Comparison of ENCODE assay signal across 8 mouse cellular contexts in genomic region chr4:141138425-141139115, GRCm38 (mm10). TPM values are rescaled to one million over a fixed set of nuclear protein-coding genes. Genes with fewer than 3 reads are reported as not detected.
DNase-seq lines count a peak whose midpoint lies in the region; ATAC-seq and TF ChIP-seq lines count a peak whose summit lies in the region.

No protein-coding gene starts in this region.

- H3K27ac ChIP-seq in neural tube, embryonic 11.5 days (ENCODE audit: low read depth, low read length), result peak overlapping the region; percentile 84
- peak overlapping the region; percentile 96 for H3K27ac ChIP-seq in embryonic facial prominence, embryonic 14.5 days (replicated peaks; ENCODE audit: low read depth, low read length)
- H3K27ac ChIP-seq in intestine, embryonic 15.5 days, result peak overlapping the region; percentile 98
- peak overlapping the region; percentile 94 for H3K27ac ChIP-seq in lung, postnatal 0 days (ENCODE audit: low read length)

- ATAC-seq in neural tube, embryonic 11.5 days (ENCODE audit: insufficient read depth, low FRiP score, low TSS enrichment), result 0 out of 2 replicates have a peak, but pooled peaks have one; percentile 14
- peak; percentile 2; the same call in 1 of the 2 replicates for ATAC-seq in embryonic facial prominence, embryonic 14.5 days (ENCODE audit: low read depth)
- peak; percentile 22 for ATAC-seq in intestine, embryonic 15.5 days
- peak; percentile 23 for ATAC-seq in lung, postnatal 0 days
- ATAC-seq in cerebellum, adult (ENCODE audit: insufficient number of reproducible peaks, low FRiP score, low TSS enrichment), result no peak

- H3K27me3 ChIP-seq in neural tube, embryonic 11.5 days (ENCODE audit: control insufficient read depth, insufficient read depth, low read length), result no peaks in the 10 kb centered on the region
- H3K27me3 ChIP-seq in embryonic facial prominence, embryonic 14.5 days (replicated peaks; ENCODE audit: control insufficient read depth, insufficient read depth, low read length), result no peaks in the 10 kb centered on the region
- no peaks in the 10 kb centered on the region for H3K27me3 ChIP-seq in intestine, embryonic 15.5 days (replicated peaks)
- H3K27me3 ChIP-seq in lung, postnatal 0 days (replicated peaks; ENCODE audit: insufficient read depth, low read length), result no peaks in the 10 kb centered on the region

- H3K4me2 ChIP-seq in neural tube, embryonic 11.5 days (ENCODE audit: low read depth), result peak overlapping the region; percentile 89
- peak overlapping the region; percentile 71 for H3K4me2 ChIP-seq in embryonic facial prominence, embryonic 14.5 days (ENCODE audit: low read depth, low read length)
- H3K4me2 ChIP-seq in intestine, embryonic 15.5 days (replicated peaks), result peak overlapping the region; percentile 81
- peak overlapping the region; percentile 69 for H3K4me2 ChIP-seq in lung, postnatal 0 days (replicated peaks; ENCODE audit: low read depth, low read length)

- H3K9ac ChIP-seq in neural tube, embryonic 11.5 days (ENCODE audit: low read length), result peak overlapping the region; percentile 75
- peak overlapping the region; percentile 80 for H3K9ac ChIP-seq in embryonic facial prominence, embryonic 14.5 days (ENCODE audit: low read depth, low read length)
- H3K9ac ChIP-seq in intestine, embryonic 15.5 days, result peak overlapping the region; percentile 93
- peak overlapping the region; percentile 77 for H3K9ac ChIP-seq in lung, postnatal 0 days (replicated peaks; ENCODE audit: low read depth)

- H3K4me1 ChIP-seq in neural tube, embryonic 11.5 days (ENCODE audit: control insufficient read depth, insufficient read depth, low read length), result peaks cover 34% of the 10 kb centered on the region
- peaks cover 35% of the 10 kb centered on the region for H3K4me1 ChIP-seq in embryonic facial prominence, embryonic 14.5 days (ENCODE audit: control insufficient read depth, insufficient read depth, low read length)
- H3K4me1 ChIP-seq in intestine, embryonic 15.5 days (replicated peaks), result peaks cover 42% of the 10 kb centered on the region
- peaks cover 28% of the 10 kb centered on the region; the same call in 1 of the 2 replicates for H3K4me1 ChIP-seq in lung, postnatal 0 days (ENCODE audit: insufficient read depth, low read depth, low read length)

- 5% methylated on average over 29 of the region's 29 CpGs for WGBS in neural tube, embryonic 11.5 days
- 1% methylated on average over 29 of the region's 29 CpGs for WGBS in embryonic facial prominence, embryonic 14.5 days
- under 1% methylated on average over 29 of the region's 29 CpGs for WGBS in intestine, embryonic 15.5 days
- 2% methylated on average over 29 of the region's 29 CpGs for WGBS in lung, postnatal 0 days

- TF ChIP-seq EP300 in lung, postnatal 0 days (IDR thresholded peaks at IDR 0.05), result no peak

- TF ChIP-seq CTCF in lung, postnatal 0 days (IDR thresholded peaks at IDR 0.05), result 0 out of 2 replicates have a peak, but pooled peaks have one; percentile 10

- no peaks in the 10 kb centered on the region for H3K9me3 ChIP-seq in neural tube, embryonic 11.5 days (ENCODE audit: control insufficient read depth, low read length)
- H3K9me3 ChIP-seq in embryonic facial prominence, embryonic 14.5 days (ENCODE audit: control insufficient read depth, low read length), result no peaks in the 10 kb centered on the region
- H3K9me3 ChIP-seq in intestine, embryonic 15.5 days, result no peaks in the 10 kb centered on the region
- no peaks in the 10 kb centered on the region for H3K9me3 ChIP-seq in lung, postnatal 0 days (ENCODE audit: low read length)

- H3K4me3 ChIP-seq in neural tube, embryonic 11.5 days (ENCODE audit: low read depth, low read length), result peak overlapping the region; percentile 92
- H3K4me3 ChIP-seq in embryonic facial prominence, embryonic 14.5 days (ENCODE audit: low read depth, low read length), result peak overlapping the region; percentile 69
- H3K4me3 ChIP-seq in intestine, embryonic 15.5 days (replicated peaks), result peak overlapping the region; percentile 92
- H3K4me3 ChIP-seq in lung, postnatal 0 days (ENCODE audit: low read depth, low read length), result peak overlapping the region; percentile 86

- H3K36me3 ChIP-seq in neural tube, embryonic 11.5 days (ENCODE audit: control insufficient read depth, insufficient read depth, low read length), result no peaks in the 10 kb centered on the region
- H3K36me3 ChIP-seq in embryonic facial prominence, embryonic 14.5 days (ENCODE audit: control insufficient read depth, insufficient read depth, low read length), result no peaks in the 10 kb centered on the region
- H3K36me3 ChIP-seq in intestine, embryonic 15.5 days, result no peaks in the 10 kb centered on the region
- H3K36me3 ChIP-seq in lung, postnatal 0 days (ENCODE audit: insufficient read depth, low read length), result no peaks in the 10 kb centered on the region

- DNase-seq in neural tube, embryonic 11.5 days (ENCODE audit: low spot score), result no peak
- DNase-seq in neural tube, embryonic 10.5 days (ENCODE audit: extremely low spot score, low spot score), result no peak
- peak; percentile 78 for DNase-seq in embryonic facial prominence, embryonic 14.5 days (ENCODE audit: low spot score)
- DNase-seq in lung, postnatal 0 days (ENCODE audit: low spot score), result peak; percentile 89
- no peak for DNase-seq in right cerebral cortex, adult 2 months (ENCODE audit: low spot score in 2 of 2)
- no peak for DNase-seq in spleen, adult 18-20 months

RNA-seq across cellular contexts. Expression of gene Szrd1, which starts 1.0 kb away (rescaled TPM):
- polyA plus RNA-seq in neural tube, embryonic 11.5 days (2014; fragmentation: Nextera tagmentation; extraction: Ambion mirVana), result 30.7 and 32.1 TPM in 2 replicates
- 38.7 and 40.2 TPM in 2 replicates for polyA plus RNA-seq in embryonic facial prominence, embryonic 14.5 days (2014; fragmentation: Nextera tagmentation; extraction: Ambion mirVana)
- polyA plus RNA-seq in intestine, embryonic 15.5 days (2015; fragmentation: Nextera tagmentation; extraction: Ambion mirVana), result 42.7 and 44.3 TPM in 2 replicates
- polyA plus RNA-seq in lung, postnatal 0 days (2015; fragmentation: Nextera tagmentation; extraction: Ambion mirVana), result 29.3 and 33.4 TPM in 2 replicates

RNA-seq across cellular contexts. Expression of gene Fbxo42, which starts 9.1 kb away (rescaled TPM):
- 29.3 and 30.3 TPM in 2 replicates for polyA plus RNA-seq in neural tube, embryonic 11.5 days (2014; fragmentation: Nextera tagmentation; extraction: Ambion mirVana)
- 22.7 and 24.9 TPM in 2 replicates for polyA plus RNA-seq in embryonic facial prominence, embryonic 14.5 days (2014; fragmentation: Nextera tagmentation; extraction: Ambion mirVana)
- 17.4 and 18.7 TPM in 2 replicates for polyA plus RNA-seq in intestine, embryonic 15.5 days (2015; fragmentation: Nextera tagmentation; extraction: Ambion mirVana)
- polyA plus RNA-seq in lung, postnatal 0 days (2015; fragmentation: Nextera tagmentation; extraction: Ambion mirVana), result 11.1 and 12.7 TPM in 2 replicates

RNA-seq across cellular contexts. Expression of gene Spata21, which starts 50.4 kb away (rescaled TPM):
- not detected in 2 replicates for polyA plus RNA-seq in neural tube, embryonic 11.5 days (2014; fragmentation: Nextera tagmentation; extraction: Ambion mirVana)
- polyA plus RNA-seq in embryonic facial prominence, embryonic 14.5 days (2014; fragmentation: Nextera tagmentation; extraction: Ambion mirVana), result 0.33 TPM in 1 of 2 replicates, not detected in the other
- polyA plus RNA-seq in intestine, embryonic 15.5 days (2015; fragmentation: Nextera tagmentation; extraction: Ambion mirVana), result not detected in 2 replicates
- 0.13 and 0.27 TPM in 2 replicates for polyA plus RNA-seq in lung, postnatal 0 days (2015; fragmentation: Nextera tagmentation; extraction: Ambion mirVana)

Comparison
In these comparisons a context has a peak if more than half of its experiments do, and no peak if none do; other contexts are left out.
1. DNase-seq: peak in embryonic facial prominence, embryonic 14.5 days (single experiment) and lung, postnatal 0 days (single experiment); none in neural tube, embryonic 11.5 days (single experiment), neural tube, embryonic 10.5 days (single experiment), right cerebral cortex, adult 2 months (0 of 2) and spleen, adult 18-20 months (0 of 2).
2. Peak in every context shown above with its lines, with median percentiles within 50 percentile points of each other: H3K27ac ChIP-seq, H3K4me2 ChIP-seq, H3K4me3 ChIP-seq and H3K9ac ChIP-seq.